Mouse (Mus musculus): ENCODE data around the gene Gjc1. TPM values are rescaled to one million over a fixed set of nuclear protein-coding genes. Genes with fewer than 3 reads are reported as not detected.
A peak's percentile ranks its signal among the peaks of the same experiment; 100 is the strongest.

The Gjc1 gene
- total RNA-seq (2021) = 1 to 10 TPM; 6.1 to 6.6 TPM
- long read RNA-seq, experiment 1, transcript Gjc1-201 (3 exons, 1,903 nt) = major isoform, 7 of 9 reads
- long read RNA-seq, experiment 1, partial matches to known transcripts = 0 of 9 reads
- long read RNA-seq, experiment 1, other reads (novel, unspliced or antisense) = 0 of 9 reads
- long read RNA-seq, experiment 2, partial matches to known transcripts = 0 of 8 reads
- long read RNA-seq, experiment 2, other reads (novel, unspliced or antisense) = 2 of 8 reads

- intact Hi-C loops (cut with DNase I) = loop anchor here (5.0 kb wide), 1 partner anchor 42 kb away; no protein-coding TSS in a partner anchor
- peak within 1 kb of the TSS; percentile 47 for H3K27ac ChIP-seq
- H3K4me3 ChIP-seq = peak within 1 kb of the TSS; percentile 61
- DNase-seq (ENCODE audit: extremely low spot score in 1 of 2, low spot score in 2 of 2) = peak; percentile 37 to 46
- TF ChIP-seq CTCF (IDR thresholded peaks at IDR 0.05) = peak; percentile 12
Measured at GRCm38 (mm10) chr11:102819021-102819782, at the start of gene Gjc1. Gene Gjc1, minus strand, starts transcription at chr11:102819700.

DNA sequence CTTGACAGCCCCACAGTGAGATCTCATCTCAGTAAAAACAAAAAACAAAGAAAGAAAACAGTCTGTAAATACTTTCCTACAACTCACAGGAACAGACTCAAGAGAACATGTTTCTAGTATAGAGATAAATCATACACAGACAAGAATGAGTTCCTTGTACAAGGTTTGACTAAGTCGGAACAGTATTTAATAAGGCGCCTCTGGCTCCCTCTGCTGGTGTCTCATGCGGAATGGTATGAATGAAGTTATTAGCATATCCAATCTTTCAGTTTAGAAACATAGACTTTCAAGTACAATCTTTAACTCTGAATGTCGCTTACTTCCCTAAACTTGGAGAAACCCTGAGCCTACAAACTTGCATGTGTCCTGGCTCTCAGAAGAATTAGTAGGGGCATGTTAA is 44.8 kb upstream of the Gjc1 start:
- Histone ChIP-seq H3K27ac (no peak overlapping the region), H3K4me3 (no peak overlapping the region)
- DNase-seq (ENCODE audit: extremely low spot score in 1 of 2, low spot score in 2 of 2) = peak; percentile 62 to 63
- peak; percentile 78 for TF ChIP-seq CTCF (IDR thresholded peaks at IDR 0.05)
- intact Hi-C loops (cut with DNase I) = loop anchor here (1.0 kb wide), 2 partner anchors 90 to 125 kb away; no protein-coding TSS in a partner anchor

GRCm38 (mm10) chr11:102859933-102860332 is 40.4 kb upstream of the Gjc1 start:
- intact Hi-C loops (cut with DNase I) = no loop called here
- no peak for DNase-seq (ENCODE audit: extremely low spot score in 1 of 2, low spot score in 2 of 2)
- TF ChIP-seq CTCF (IDR thresholded peaks at IDR 0.05) = no peak
- H3K4me3 ChIP-seq = no peak overlapping the region
- H3K27ac ChIP-seq = peak overlapping the region; percentile 34

DNA sequence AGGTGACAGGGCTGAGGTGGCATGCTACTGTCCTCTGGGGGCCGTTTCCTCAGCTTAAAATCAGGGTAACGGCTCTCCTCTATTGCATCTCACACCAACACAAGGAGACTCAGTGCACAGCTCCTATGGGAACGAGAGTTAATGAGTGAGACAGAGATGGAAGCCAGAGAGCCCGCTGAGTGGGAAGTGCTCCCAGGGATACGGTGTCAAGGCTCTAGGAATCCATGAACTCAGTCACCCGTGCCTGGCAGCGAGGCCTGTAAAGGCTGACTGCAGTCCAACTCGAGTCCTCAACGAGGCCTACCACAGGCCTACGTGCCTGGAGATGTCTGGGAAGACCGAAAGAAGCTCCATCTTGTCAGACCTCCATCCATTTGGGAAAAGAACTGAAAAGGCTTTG is 39.5 kb upstream of the Gjc1 start:
- no peak for DNase-seq (ENCODE audit: extremely low spot score in 1 of 2, low spot score in 2 of 2)
- TF ChIP-seq CTCF (IDR thresholded peaks at IDR 0.05) = no peak
- H3K4me3 ChIP-seq = no peak overlapping the region
- H3K27ac ChIP-seq = no peak overlapping the region
- intact Hi-C loops (cut with DNase I) = no loop called here

DNA sequence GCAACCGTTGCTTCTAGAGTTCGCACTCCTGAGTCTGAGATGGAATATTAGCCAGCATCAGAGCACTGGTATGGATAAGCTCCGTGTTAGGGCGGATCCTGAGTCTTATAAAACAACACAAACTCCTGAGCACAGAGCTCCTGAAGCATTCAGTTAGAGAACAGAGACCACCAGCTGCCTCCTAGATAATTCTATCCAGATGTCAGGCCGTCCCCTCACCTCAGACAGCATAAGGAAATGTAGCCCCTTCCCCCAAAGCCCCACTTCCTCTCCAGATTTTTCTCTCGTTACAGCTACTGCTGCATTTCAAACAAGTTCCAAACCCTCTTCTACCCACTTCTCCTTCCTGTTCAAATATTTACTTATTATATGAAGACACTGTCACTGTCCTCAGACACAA is 36.4 kb upstream of the Gjc1 start:
- DNase-seq (ENCODE audit: extremely low spot score in 1 of 2, low spot score in 2 of 2) = no peak
- no peak for TF ChIP-seq CTCF (IDR thresholded peaks at IDR 0.05)

DNA sequence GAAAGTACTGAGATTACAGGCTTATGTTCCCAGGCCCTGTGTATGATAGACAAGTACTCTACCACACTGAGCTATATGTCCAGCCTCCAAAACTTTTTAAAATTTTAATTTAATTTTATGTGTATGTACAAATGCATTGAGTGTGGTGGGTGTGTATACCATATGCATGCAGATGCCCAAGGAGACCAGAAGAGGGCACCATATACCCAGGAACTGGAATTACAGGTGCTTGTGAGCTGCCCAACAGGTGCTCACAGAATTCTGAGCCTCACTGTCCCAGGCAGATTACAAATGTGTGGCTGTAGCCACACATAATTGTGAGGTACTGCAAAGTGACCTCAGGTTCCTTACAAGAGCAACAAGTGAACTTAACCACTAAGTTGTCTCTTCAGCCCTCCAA is 34.3 kb upstream of the Gjc1 start:
- Histone ChIP-seq H3K4me3 (no peak overlapping the region), H3K27ac (no peak overlapping the region)
- DNase-seq (ENCODE audit: extremely low spot score in 1 of 2, low spot score in 2 of 2) = no peak
- peak; percentile 50 for TF ChIP-seq CTCF (IDR thresholded peaks at IDR 0.05)
- intact Hi-C loops (cut with DNase I) = no loop called here

More for the DNA sequence above, 36.4 kb upstream of the Gjc1 start:
- intact Hi-C loops (cut with DNase I) = no loop called here
- Histone ChIP-seq H3K4me3 (no peak overlapping the region), H3K27ac (no peak overlapping the region)

DNA sequence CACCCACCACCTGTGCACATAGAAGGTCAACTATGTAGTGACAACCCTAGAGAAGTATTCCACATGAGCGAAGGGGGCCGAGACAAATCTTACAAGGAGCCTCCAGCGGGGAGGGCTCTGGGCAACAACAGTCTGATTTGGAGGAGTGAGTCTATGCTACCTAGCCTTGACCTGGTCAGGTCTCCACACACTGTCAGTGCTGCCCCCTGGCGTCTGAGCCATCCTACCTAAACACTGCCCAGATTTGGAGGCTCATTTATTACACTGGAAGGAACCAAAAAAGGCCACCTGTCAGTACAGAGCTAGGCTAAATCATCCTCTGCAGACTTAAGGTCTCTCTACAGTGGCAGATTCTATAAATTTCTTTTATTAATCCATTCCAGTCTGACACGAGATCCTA is 32.4 kb upstream of the Gjc1 start:
- no peak overlapping the region for H3K27ac ChIP-seq
- peak; percentile 62 for TF ChIP-seq CTCF (IDR thresholded peaks at IDR 0.05)
- DNase-seq (ENCODE audit: extremely low spot score in 1 of 2, low spot score in 2 of 2) = peak in 1 of 2 experiments; percentile 28
- intact Hi-C loops (cut with DNase I) = loop anchor here (2.0 kb wide), 1 partner anchor 77 kb away; no protein-coding TSS in a partner anchor
- H3K4me3 ChIP-seq = no peak overlapping the region

GRCm38 (mm10) chr11:102845926-102846325 is 26.4 kb upstream of the Gjc1 start:
- no peak for DNase-seq (ENCODE audit: extremely low spot score in 1 of 2, low spot score in 2 of 2)
- Histone ChIP-seq H3K27ac (no peak overlapping the region), H3K4me3 (no peak overlapping the region)
- intact Hi-C loops (cut with DNase I) = no loop called here
- no peak for TF ChIP-seq CTCF (IDR thresholded peaks at IDR 0.05)

DNA sequence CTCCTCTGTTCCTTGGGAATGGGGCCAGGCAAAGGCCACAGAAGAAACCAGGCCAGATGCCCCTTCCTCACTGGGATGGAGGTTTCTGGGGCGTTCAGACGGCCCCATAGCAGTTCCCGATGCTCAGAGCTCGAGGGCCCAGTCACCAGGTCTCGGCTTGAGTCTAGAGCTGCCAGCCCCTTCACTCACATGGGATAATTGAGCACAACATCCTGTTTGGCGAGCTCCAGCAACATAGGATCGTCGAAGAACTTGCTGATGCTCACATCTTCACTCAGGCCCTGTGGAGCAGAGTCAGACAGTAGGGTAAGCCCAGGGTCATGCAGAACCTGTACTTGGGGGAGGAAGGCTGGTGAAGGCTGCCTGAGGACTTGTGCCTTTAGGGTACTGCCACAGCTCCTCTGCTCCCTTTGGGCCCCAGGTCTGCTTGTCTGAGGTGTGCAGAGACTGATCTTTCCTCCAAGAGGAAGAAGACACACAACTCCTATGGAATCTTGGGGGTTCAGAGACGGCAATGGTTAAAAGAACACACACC is 19.2 kb upstream of the Gjc1 start:
- Histone ChIP-seq H3K27ac (no peak overlapping the region), H3K4me3 (no peak overlapping the region)
- TF ChIP-seq CTCF (IDR thresholded peaks at IDR 0.05) = no peak
- no peak for DNase-seq (ENCODE audit: extremely low spot score in 1 of 2, low spot score in 2 of 2)
- intact Hi-C loops (cut with DNase I) = no loop called here

GRCm38 (mm10) chr11:102838126-102838525 is 18.6 kb upstream of the Gjc1 start:
- no peak for DNase-seq (ENCODE audit: extremely low spot score in 1 of 2, low spot score in 2 of 2)
- Histone ChIP-seq H3K4me3 (no peak overlapping the region), H3K27ac (no peak overlapping the region)
- intact Hi-C loops (cut with DNase I) = no loop called here
- TF ChIP-seq CTCF (IDR thresholded peaks at IDR 0.05) = no peak

DNA sequence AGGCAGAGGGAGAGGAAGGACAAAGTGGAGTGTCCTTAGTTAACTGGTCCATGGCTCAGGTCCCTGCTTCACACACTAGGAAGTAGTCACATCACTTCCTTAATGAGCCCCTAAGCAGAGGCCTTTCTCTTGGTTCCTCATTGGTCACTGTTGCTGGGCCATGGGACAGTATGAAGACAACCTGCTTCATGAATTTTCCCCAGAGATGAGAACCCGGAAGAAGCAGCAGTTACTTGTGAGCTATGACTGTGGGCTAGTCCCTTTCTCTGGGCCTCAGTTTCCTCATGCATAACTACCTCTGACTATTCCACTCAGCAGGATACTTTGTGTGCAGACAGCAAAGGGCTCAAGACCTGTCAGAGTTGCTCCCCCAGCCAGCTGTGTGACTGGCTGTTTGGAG is 17.9 kb upstream of the Gjc1 start:
- intact Hi-C loops (cut with DNase I) = no loop called here
- no peak for DNase-seq (ENCODE audit: extremely low spot score in 1 of 2, low spot score in 2 of 2)
- Histone ChIP-seq H3K4me3 (no peak overlapping the region), H3K27ac (no peak overlapping the region)
- TF ChIP-seq CTCF (IDR thresholded peaks at IDR 0.05) = no peak

- Histone ChIP-seq H3K4me3 (no peak overlapping the region), H3K27ac (no peak overlapping the region)
- no peak for TF ChIP-seq CTCF (IDR thresholded peaks at IDR 0.05)
- DNase-seq (ENCODE audit: extremely low spot score in 1 of 2, low spot score in 2 of 2) = no peak
- intact Hi-C loops (cut with DNase I) = no loop called here
Measured at GRCm38 (mm10) chr11:102836146-102836545, 16.6 kb upstream of the Gjc1 start.

Measured in left cerebral cortex, adult 2 months (tissue).